Mouse (Mus musculus): ENCODE data around the gene Gm49416. TPM values are rescaled to one million over a fixed set of nuclear protein-coding genes. Genes with fewer than 3 reads are reported as not detected.

The Gm49416 gene
- polyA plus RNA-seq, 1 experiment, result 12.7 TPM

DNA sequence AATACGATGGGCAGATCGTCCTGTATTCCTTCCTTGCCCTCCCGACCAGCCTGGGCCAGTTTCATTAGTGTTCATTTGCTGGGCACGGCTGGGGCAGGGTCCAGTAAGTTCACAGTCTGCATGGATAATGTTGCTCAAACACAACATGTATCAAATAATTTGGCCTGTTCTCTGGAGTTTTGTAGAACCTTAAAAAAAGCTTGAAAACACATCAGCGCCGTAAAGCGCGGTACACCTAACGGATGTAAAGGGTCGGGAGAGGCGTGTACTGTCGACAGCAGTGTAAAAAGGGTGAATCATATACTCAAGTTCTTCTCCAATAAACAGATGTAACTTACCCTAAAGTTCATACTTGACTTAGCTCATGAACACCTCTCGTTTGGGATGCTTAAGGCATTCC is 9.8 kb downstream of the Gm49416 start:
- no peak for TF ChIP-seq GATA1 (IDR thresholded peaks at IDR 0.05; ENCODE audit: low read length)

DNA sequence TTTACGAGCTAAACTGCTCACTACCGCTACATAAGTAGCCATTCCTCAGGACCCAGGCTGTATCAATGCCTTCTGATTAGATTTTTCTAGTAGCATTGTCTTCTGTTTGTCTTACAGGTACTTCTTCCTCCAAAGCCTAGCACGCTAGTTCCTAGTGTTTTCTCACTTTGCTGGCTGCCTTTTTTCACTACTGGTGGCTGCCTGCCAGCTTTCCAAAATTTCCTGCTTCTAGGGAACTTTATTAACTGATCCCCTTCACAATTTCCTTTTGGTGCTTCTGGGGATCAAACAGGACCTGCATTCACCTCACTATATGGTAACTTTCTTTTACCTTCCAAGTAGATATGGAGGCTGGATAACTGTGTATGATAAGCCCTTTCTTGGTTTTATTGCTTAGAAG is 10.4 kb downstream of the Gm49416 start:
- no peak for TF ChIP-seq GATA1 (IDR thresholded peaks at IDR 0.05; ENCODE audit: low read length)

DNA sequence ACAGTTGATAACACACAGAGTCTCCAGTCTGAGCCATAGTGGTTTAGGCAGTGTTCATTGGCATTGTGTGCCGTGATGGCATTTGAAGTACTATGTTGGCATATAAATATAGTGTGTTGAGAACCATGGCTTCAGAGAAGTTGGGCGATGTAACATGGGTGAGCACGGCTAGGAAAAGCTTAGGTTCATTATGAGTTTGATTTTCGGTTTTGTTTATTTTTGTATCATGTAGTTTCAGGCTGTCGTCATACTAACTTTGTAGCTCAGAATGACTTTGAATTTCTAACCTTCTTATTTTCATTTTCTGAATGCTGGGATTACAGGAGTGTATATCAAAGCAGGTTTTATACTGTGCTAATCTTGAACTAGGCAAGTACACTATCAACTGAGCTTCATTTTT is 14.7 kb downstream of the Gm49416 start:
- no peak for TF ChIP-seq GATA1 (IDR thresholded peaks at IDR 0.05; ENCODE audit: low read length)

DNA sequence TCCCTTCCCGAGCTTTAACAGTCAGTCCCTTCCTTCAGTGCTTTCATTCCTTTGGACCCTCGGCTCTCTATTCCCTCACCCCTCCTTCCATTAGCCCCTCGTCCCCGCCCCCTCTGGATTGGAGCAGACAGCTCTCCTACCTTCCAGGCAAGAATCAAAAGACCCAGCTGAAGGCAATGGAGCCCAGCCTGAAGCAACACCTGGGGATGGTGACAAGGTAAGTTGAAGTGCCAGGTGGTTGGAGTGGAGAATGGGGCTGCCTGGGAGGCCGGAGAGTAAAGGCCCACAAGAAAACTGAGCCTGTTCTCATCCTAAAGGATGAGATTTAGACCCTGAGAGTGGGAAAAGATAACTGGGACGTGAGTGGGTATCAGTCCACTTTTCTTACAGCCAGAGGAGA is 19.8 kb downstream of the Gm49416 start:
- no peak for TF ChIP-seq GATA1 (IDR thresholded peaks at IDR 0.05; ENCODE audit: low read length)

DNA sequence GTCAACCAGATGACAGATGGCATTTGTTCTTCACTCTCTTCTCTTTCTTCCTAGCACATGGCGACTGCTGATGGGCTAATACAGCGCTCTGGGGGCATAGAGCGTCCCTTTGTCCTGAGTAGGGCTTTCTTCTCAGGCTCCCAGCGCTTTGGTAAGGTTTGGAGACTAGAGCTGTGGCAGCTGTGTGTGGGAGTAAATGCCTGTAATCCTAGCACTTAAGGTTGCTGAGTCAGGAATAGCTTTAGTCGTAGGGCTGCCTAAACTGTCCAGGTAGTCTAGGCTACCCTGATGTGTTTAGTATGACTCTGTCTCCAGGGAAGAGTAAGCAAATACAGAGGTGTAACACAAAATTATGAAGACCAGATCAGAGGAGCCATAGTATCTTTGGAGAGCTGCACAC is 23.1 kb downstream of the Gm49416 start:
- no peak for TF ChIP-seq GATA1 (IDR thresholded peaks at IDR 0.05; ENCODE audit: low read length)

DNA sequence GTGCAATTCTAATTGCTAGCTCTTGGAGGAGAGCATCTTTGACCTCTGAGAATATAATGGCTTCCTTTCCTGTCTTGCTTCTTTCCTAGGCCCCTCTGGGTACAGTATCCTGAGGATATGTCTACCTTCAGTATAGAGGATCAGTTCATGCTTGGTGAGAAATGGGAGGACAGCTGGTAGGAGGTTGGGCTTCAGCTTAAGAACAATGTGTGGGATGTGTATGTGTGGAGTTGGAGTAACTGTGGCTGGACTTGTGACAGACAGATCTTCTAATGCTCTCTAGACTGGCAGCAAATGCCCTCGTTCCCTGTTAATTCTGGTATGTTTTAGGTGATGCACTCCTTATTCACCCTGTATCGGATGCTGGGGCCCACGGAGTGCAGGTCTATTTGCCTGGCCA is 25.5 kb downstream of the Gm49416 start:
- TF ChIP-seq GATA1 (IDR thresholded peaks at IDR 0.05; ENCODE audit: low read length), result no peak

DNA sequence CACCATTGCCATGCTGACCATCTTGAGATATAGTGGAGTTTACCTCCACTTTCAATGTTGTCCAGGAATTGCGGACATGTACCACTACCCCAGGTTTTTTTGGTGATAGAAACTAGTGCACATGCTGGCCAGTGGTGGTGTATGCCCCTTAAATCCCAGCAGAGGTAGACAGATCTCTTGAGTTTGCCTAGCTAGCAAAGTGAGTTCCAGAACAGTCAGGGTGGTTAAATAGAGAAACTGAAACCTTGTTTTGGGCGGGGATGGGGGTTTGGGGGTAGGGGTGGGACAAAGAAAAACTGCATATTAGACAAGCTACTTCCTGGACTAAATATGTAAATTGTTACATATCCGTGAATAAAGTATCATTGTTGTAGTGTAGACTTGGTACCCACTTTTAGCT is 30.3 kb downstream of the Gm49416 start:
- TF ChIP-seq GATA1 (IDR thresholded peaks at IDR 0.05; ENCODE audit: low read length), result no peak

DNA sequence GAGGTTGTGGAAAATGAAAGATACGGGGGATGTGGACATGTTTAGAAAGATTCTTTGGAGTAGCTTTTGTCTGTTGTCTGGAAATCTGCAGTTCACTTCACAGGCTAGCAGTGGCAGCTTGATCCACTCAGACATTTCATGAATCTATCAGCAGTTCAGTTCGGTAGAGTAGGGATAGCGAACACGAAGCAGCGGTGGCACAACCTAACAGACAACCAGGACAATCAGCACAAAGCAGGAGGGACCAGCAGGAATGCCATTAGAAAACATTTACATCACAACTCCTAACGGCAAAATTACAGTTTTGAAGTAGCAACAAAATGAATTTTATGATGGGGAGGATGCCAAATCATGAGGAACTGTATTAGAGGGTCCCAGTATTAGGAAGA is 31.0 kb downstream of the Gm49416 start:
- no peak for TF ChIP-seq GATA1 (IDR thresholded peaks at IDR 0.05; ENCODE audit: low read length)

DNA sequence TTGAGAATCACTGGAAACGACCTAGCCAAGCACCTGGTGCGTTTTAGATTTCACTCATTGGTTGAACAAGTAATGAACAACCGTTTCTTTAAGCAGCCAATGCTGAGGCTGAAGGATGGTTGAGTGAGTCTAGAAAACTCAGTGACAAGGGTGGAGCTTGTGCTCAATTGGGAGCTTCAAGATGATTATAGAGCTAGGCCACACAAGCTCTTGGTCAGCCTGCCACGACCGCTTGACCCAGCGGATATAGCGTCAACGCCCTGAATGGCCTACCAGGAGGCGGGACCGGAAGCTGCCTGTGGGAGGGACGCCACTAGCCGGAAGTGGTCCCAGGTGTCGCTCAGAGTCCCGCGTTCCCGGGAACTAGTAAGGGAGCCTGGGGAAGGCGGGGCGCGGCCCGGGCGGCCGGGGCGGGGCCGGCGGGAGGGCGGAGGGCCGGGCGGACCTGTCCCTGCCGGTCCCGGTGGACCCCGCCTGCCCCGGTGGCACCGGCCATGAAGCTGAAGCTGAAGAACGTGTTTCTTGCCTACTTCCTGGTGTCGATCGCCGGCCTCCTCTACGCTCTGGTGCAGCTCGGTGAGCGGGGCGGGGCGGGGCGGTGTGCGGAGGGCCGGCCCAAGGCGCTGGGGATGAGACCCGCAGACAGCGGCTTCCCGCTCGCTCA is 31.5 kb downstream of the Gm49416 start, which contains the start of gene B3gat3:
TSS of gene B3gat3 (plus strand) at position 302 of the 664 bp plus-strand sequence.
- no peak for TF ChIP-seq GATA1 (IDR thresholded peaks at IDR 0.05; ENCODE audit: low read length)

DNA sequence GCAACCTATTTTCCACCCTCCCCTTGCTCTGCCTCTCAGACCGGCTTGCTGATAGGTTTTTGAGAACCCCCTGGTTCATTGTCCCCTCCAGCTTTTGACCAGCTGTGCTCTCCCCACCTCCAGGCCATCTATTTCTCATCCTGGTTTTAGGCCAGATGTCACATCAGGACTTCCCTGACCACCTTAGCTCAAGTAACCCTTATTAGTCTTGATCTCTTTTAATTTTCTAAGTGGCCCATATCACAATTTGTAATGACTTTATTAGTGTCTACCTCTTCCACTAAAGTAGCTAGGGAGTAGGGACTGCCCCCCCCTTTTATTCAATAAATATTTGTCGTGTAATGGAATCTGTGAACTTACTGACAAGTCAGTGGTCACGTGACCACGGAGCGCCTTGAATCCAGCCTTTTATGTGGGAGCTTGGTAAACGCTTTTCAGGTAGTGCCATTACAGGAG is 32.1 kb downstream of the Gm49416 start:
- TF ChIP-seq GATA1 (IDR thresholded peaks at IDR 0.05; ENCODE audit: low read length), result no peak

DNA sequence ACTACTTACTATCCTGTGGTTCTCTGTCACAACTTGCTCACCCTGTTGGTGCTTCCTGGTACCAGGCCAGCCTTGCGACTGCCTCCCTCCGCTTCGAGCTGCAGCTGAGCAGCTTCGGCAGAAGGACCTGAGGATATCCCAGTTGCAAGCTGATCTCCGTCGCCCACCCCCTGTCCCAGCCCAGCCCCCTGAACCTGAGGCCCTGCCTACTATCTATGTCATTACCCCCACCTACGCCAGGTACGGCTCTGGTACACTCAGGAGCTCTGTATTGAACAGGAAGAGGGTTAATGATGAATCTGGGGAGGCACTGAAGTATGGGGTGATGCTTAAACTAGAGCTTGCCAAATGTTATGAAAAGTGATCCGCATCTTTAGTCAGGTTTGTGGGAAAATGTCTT is 33.0 kb downstream of the Gm49416 start:
- TF ChIP-seq GATA1 (IDR thresholded peaks at IDR 0.05; ENCODE audit: low read length), result no peak

DNA sequence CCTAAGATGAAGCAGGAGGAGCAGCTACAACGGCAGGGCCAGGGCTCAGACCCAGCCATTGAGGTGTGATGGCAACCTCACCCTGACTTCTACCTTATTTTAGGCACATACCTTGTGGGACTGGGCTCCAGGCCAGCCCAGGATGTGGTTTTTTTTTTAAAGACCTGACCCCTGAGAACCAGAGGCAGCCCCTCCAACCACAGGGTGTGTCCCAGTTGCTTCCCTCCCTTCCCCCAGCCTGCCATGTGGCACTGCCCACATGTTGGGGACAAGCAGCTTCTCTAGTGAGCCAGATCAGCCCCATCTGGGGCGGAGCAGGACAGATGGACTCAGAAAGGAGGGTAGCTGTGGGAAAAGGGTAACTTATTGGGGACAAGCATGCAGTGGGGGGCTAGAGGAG is 38.0 kb downstream of the Gm49416 start:
- TF ChIP-seq GATA1 (IDR thresholded peaks at IDR 0.05; ENCODE audit: low read length), result no peak

DNA sequence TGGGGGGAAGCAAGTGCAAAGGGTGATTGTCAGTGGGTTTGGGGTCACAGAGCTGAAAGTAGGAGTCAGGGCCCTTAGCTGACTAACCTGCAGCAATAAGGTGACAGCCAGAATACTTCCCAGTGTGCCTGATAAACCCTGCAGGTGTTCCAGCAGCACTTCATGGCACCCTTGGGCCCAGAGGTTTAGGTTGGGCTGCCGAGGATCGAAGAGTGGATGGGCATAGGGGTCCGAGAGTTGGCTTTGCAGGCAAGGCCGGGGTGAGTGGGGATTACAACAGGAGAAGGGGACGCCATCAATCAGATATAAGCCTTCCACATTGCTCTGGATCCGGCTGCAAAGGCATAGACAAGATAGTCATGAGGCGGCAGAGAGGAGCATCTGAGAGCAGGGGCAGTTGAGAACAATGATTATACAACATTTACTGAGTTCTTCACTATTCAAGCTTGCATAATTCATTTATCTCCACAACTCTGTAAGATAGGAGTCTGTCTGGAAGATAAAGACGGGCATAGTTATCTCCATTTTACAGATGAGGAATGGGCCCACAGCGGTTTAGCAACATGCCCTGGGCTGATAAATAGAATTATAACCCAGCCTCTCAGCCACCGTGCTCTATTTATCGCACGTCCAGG is 39.3 kb downstream of the Gm49416 start:
- TF ChIP-seq GATA1 (IDR thresholded peaks at IDR 0.05; ENCODE audit: low read length), result peak; percentile 99

DNA sequence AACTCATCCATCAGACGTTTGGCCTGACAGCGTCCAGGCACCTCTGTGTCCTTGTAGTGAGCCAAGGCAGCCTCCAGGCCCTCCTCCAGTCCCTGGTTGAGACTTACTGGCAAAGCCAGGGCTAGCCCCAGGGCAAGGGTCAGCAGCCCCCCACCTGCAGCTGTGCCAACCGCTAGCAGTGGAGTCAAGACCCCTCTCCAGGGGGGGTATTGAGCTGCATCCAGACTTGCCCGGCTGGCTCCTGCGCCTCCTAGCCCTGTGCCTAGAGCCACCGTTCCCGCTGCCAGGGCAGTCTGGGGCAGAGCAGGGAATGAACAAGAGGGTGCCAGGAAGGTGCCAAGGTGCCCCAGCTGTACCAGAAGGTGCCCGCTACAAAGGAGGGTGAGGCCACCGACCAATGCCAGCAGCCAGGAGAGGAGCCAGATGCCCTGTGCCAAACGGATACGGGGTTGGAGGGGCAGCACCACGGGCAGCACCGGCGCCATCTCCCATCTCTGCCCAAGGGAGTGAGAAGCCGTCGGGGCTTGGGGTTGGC is 40.0 kb downstream of the Gm49416 start:
- no peak for TF ChIP-seq GATA1 (IDR thresholded peaks at IDR 0.05; ENCODE audit: low read length)

DNA sequence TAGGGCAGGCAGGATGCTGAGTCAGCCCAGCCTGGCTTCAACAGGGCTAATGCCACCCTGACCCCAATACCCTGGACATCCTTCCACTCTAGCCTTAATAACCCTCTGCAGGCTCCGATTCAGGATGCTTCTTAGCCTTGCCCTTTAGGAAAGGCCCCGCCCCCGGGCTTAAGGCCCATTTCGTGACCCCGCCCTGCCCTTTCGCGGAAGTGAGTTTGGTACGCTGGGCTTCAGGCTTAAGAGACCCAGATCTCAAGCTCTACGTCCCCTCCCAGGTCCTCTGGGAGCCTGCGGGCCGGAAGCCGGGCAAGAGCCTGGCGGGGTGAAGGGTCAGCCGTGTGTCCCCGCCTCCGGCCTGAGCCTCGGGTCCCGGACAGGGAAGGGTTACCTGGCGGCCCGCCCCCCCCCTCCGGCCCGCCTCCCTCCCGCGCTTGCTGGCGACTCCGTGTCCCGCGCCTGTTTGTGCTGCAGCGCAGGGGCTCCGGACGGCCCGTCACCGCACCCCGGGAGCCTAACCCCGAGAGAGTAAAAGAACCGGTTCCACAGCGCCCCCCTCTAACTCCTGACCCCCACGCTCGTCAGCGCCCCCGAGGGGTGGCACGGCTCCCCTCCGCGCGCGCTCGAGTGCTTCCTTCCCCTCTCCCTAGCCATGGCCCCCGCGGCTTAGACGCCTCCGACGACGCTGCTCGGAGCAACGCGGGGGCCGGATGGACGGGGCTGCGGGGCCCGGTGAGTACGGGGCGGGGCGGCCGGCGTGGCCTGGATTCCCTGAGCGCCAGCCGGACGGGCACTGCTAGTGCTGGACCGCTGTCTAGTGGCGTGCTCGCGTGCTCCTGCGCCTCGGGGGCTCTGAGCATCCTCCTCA is 40.7 kb downstream of the Gm49416 start, which contains the start of the genes Rom1 and Eml3:
TSS of gene Rom1 (minus strand) at position 133 of the 865 bp plus-strand sequence.
TSS of gene Eml3 (plus strand) at position 329 of the 865 bp plus-strand sequence.
- TF ChIP-seq GATA1 (IDR thresholded peaks at IDR 0.05; ENCODE audit: low read length), result no peak

DNA sequence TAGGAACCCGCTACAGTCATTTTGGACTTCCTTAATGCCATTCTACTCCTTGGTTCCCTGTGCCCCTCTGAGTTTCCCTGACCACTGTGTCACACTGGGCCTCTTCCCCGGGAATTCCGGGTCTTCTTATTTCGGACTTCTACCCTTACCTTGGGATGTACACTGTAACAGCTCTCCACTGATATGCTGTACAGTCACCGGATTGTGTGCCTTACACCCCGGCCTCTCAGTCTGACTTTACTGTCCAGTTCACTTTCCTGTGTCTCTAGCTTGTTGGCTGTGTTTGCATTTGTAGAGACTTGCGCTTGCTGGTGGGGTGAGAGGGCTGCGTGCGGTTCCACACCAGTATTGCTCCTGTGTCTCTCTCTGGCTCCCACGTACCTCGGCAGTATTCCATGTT is 41.4 kb downstream of the Gm49416 start:
- TF ChIP-seq GATA1 (IDR thresholded peaks at IDR 0.05; ENCODE audit: low read length), result no peak

Measured in G1E-ER4 (cell line).